ENCODE assay signal across 9 mouse cellular contexts in the genomic region with DNA sequence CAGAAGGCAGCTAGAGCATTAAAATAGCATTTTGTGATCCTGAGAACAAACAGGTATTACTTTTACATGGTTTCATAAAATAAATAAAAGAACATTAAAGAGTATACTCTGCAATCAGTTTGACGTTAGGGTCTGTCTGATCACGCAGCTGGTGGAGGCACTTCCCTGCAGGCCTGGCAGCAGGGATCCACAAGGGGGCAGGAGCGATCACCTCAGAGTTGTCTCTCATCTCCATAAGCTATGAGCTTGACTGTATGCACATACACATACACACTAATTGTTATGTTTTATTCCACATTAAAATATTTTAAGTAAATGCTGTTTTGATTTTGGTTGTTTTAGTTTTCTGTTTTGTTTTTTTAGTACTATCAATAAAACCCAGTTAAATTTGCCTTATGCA. TPM values are rescaled to one million over a fixed set of nuclear protein-coding genes. Genes with fewer than 3 reads are reported as not detected.
DNase-seq lines count a peak whose midpoint lies in the region; ATAC-seq and TF ChIP-seq lines count a peak whose summit lies in the region.
"Had no signal": no experiment of that assay in that cellular context is flagged by ENCODE, and none has a peak within 500 bp of the region (broad histone marks: within the 10 kb centered on the region; RNA-seq: fewer than 3 reads in every experiment).

No protein-coding gene starts in this region.

- intact Hi-C loops in left cerebral cortex, adult 2 months (cut with DNase I), result loop anchor here (5.0 kb wide), 1 partner anchor 104 kb away; no protein-coding TSS in a partner anchor
- intact Hi-C loops in left cerebral cortex, postnatal 36 days (cut with DNase I), result loop anchor here (5.0 kb wide), 1 partner anchor 104 kb away; no protein-coding TSS in a partner anchor

- H3K4me2 ChIP-seq in limb, embryonic 14.5 days (replicated peaks; ENCODE audit: low read depth, low read length, severe bottlenecking), result no peak overlapping the region
- H3K4me2 ChIP-seq in neural tube, embryonic 14.5 days (ENCODE audit: low read depth, low read length), result no peak overlapping the region

- no peak overlapping the region for H3K4me3 ChIP-seq in left cerebral cortex, adult 2 months
- no peak overlapping the region for H3K4me3 ChIP-seq in limb, embryonic 14.5 days (replicated peaks; ENCODE audit: low read length)
- H3K4me3 ChIP-seq in neural tube, embryonic 14.5 days (ENCODE audit: low read depth, low read length), result no peak overlapping the region
- H3K4me3 ChIP-seq: myocyte had no signal

- peak; percentile 94 for ATAC-seq in granulocyte monocyte progenitor cell, adult 5-6 weeks (replicated peaks; ENCODE audit: poor library complexity, severe bottlenecking)
- ATAC-seq in limb, embryonic 14.5 days (ENCODE audit: low FRiP score, low read depth), result no peak
- ATAC-seq in neural tube, embryonic 14.5 days (ENCODE audit: low read depth), result peak; percentile 73; the same call in 1 of the 2 replicates

- peak; percentile 71 for TF ChIP-seq CTCF in left cerebral cortex, adult 2 months (IDR thresholded peaks at IDR 0.05)

- H3K27ac ChIP-seq in left cerebral cortex, adult 2 months, result no peak overlapping the region
- no peak overlapping the region for H3K27ac ChIP-seq in limb, embryonic 14.5 days (replicated peaks; ENCODE audit: low read depth, low read length)
- no peak overlapping the region for H3K27ac ChIP-seq in neural tube, embryonic 14.5 days (ENCODE audit: low read depth, low read length)

- TF ChIP-seq POLR2A in limb, embryonic 14.5 days (IDR thresholded peaks at IDR 0.05; ENCODE audit: borderline replicate concordance, extremely low read depth, insufficient read depth, insufficient read length), result no peak

- no peaks in the 10 kb centered on the region for H3K4me1 ChIP-seq in limb, embryonic 14.5 days (ENCODE audit: control insufficient read depth, insufficient read depth, low read length)
- no peaks in the 10 kb centered on the region for H3K4me1 ChIP-seq in neural tube, embryonic 14.5 days (ENCODE audit: control insufficient read depth, insufficient read depth, low read length)

- H3K36me3 ChIP-seq in limb, embryonic 14.5 days (ENCODE audit: control insufficient read depth, insufficient read depth, low read length), result no peaks in the 10 kb centered on the region
- no peaks in the 10 kb centered on the region for H3K36me3 ChIP-seq in neural tube, embryonic 14.5 days (ENCODE audit: control insufficient read depth, insufficient read depth, low read length)

- H3K27me3 ChIP-seq in limb, embryonic 14.5 days (ENCODE audit: control insufficient read depth, insufficient read depth, low read length), result no peaks in the 10 kb centered on the region
- no peaks in the 10 kb centered on the region for H3K27me3 ChIP-seq in neural tube, embryonic 14.5 days (ENCODE audit: control insufficient read depth, insufficient read depth, low read length)

- peak in 1 of 2 experiments; percentile 29 for DNase-seq in left cerebral cortex, adult 2 months (ENCODE audit: extremely low spot score in 1 of 2, low spot score in 2 of 2)
- DNase-seq in left cerebral cortex, postnatal 36 days (ENCODE audit: low spot score in 2 of 2), result no peak
- DNase-seq in MEL-GATA-1-ER (ENCODE audit: extremely low read depth, low read depth), result peak; percentile 43
- peak; percentile 53 to 79 for DNase-seq in cerebellum, postnatal 25 days
- peak; percentile 13 for DNase-seq in limb, embryonic 14.5 days (ENCODE audit: low spot score)
- DNase-seq in thymus, postnatal 25 days, result peak; percentile 75

- WGBS in limb, embryonic 14.5 days, result 14% methylated on average over 3 of the region's 3 CpGs
- WGBS in neural tube, embryonic 14.5 days, result 16% methylated on average over 3 of the region's 3 CpGs

- no peak overlapping the region for H3K9ac ChIP-seq in limb, embryonic 14.5 days (ENCODE audit: low read depth, low read length, severe bottlenecking)
- H3K9ac ChIP-seq in neural tube, embryonic 14.5 days (replicated peaks; ENCODE audit: low read depth, low read length), result no peak overlapping the region

- H3K9me3 ChIP-seq in limb, embryonic 14.5 days (ENCODE audit: control insufficient read depth, low read length), result no peaks in the 10 kb centered on the region
- H3K9me3 ChIP-seq in neural tube, embryonic 14.5 days (ENCODE audit: control insufficient read depth, low read length), result no peaks in the 10 kb centered on the region

RNA-seq across cellular contexts. Expression of gene Rabgap1l, which starts 34.8 kb away (rescaled TPM):
- 100 to 1,000 TPM; 195 to 202 TPM for total RNA-seq in left cerebral cortex, adult 2 months (2021)
- total RNA-seq in left cerebral cortex, postnatal 36 days (2021), result 100 to 1,000 TPM; 190 to 205 TPM
- 98.4 and 99.1 TPM in 2 replicates for total RNA-seq in granulocyte monocyte progenitor cell, adult 5-6 weeks (2014; fragmentation: Nextera tagmentation)
- total RNA-seq in granulocyte monocyte progenitor cell, adult 5-6 weeks (2017), result 104 and 137 TPM in 2 replicates
- 12.7 and 13.3 TPM in 2 replicates for polyA plus RNA-seq in limb, embryonic 14.5 days (2012; rRNA removed)
- 19.3 and 21.5 TPM in 2 replicates for polyA plus RNA-seq in limb, embryonic 14.5 days (2014; fragmentation: Nextera tagmentation; extraction: Ambion mirVana)
- 45.6 and 61.3 TPM in 2 replicates for polyA plus RNA-seq in neural tube, embryonic 14.5 days (2014; fragmentation: Nextera tagmentation; extraction: Ambion mirVana)

Comparison
In these comparisons a context has a peak if more than half of its experiments do, and no peak if none do; other contexts are left out.
1. DNase-seq: peak in MEL-GATA-1-ER (single experiment), cerebellum, postnatal 25 days (2 of 2), limb, embryonic 14.5 days (single experiment) and thymus, postnatal 25 days (single experiment); none in left cerebral cortex, postnatal 36 days (0 of 2).